Mouse (Mus musculus) embryonic facial prominence, embryonic 11.5 days (tissue): ENCODE measurements around the gene Bmp2k. TPM values are rescaled to one million over a fixed set of nuclear protein-coding genes. Genes with fewer than 3 reads are reported as not detected.

Source experiments
- ATAC-seq: fragments of 200-750 bp; cut with Nextera tagmentation; replicated peaks from 2 replicates; pipeline ENCODE4 v1.8.0; 2017; ENCODE audit warnings: low read depth; ENCODE audit not compliant: insufficient number of reproducible peaks, low FRiP score, low TSS enrichment
- DNase-seq: peaks from one replicate; pipeline ENCODE4 v3.0.0-alpha.2; 2015; ENCODE audit warnings: low spot score
- H3K27ac ChIP-seq: fragments of 300-500 bp; sonication (generic); replicated peaks from 2 replicates; pipeline ENCODE4 v1.5.1; 2014; ENCODE audit warnings: mild to moderate bottlenecking, low read depth, low read length, control low read depth
- H3K27me3 ChIP-seq: fragments of 300-500 bp; sonication (generic); 2 replicates; pipeline ENCODE4 v1.6.1; 2014; ENCODE audit warnings: mild to moderate bottlenecking, low read length, moderate library complexity, mixed read lengths; ENCODE audit not compliant: control insufficient read depth, insufficient read depth
- H3K36me3 ChIP-seq: fragments of 300-500 bp; sonication (generic); replicated peaks from 2 replicates; pipeline ENCODE4 v1.6.1; 2014; ENCODE audit warnings: low read depth, mild to moderate bottlenecking, low read length, moderate library complexity, mixed read lengths; ENCODE audit not compliant: control insufficient read depth, insufficient read depth
- H3K4me1 ChIP-seq: fragments of 300-500 bp; sonication (generic); 2 replicates; pipeline ENCODE4 v1.6.1; 2014; ENCODE audit warnings: low read length, mixed read lengths; ENCODE audit not compliant: control insufficient read depth, insufficient read depth
- H3K4me2 ChIP-seq: fragments of 300-500 bp; sonication (generic); 2 replicates; pipeline ENCODE4 v1.6.1; 2014; ENCODE audit warnings: low read depth, mild to moderate bottlenecking, control low read depth, low read length, moderate library complexity
- H3K4me3 ChIP-seq: fragments of 300-500 bp; sonication (generic); 2 replicates; pipeline ENCODE4 v1.5.1; 2014; ENCODE audit warnings: low read depth, low read length, control low read depth
- H3K9ac ChIP-seq: fragments of 300-500 bp; sonication (generic); replicated peaks from 2 replicates; pipeline ENCODE4 v1.6.1; 2014; ENCODE audit warnings: mild to moderate bottlenecking, control low read depth, low read length
- H3K9me3 ChIP-seq: fragments of 300-500 bp; sonication (generic); replicated peaks from 2 replicates; pipeline ENCODE4 v1.6.1; 2016; ENCODE audit warnings: mild to moderate bottlenecking, low read length, inconsistent platforms, mixed read lengths; ENCODE audit not compliant: control insufficient read depth
- WGBS: fragments of 180-500 bp; shearing (Covaris S2); extraction: QIAGEN DNeasy Blood & Tissue Kit; methylation state at CpG from one replicate; pipeline ENCODE4 v1.1.7; 2014; 5-methylcytosine and 5-hydroxymethylcytosine counted together
- polyA plus RNA-seq: library from polyadenylated mRNA; unstranded; fragments of >200 nt; fragmentation: Nextera tagmentation; extraction: Ambion mirVana; gene quantifications from 2 replicates; pipeline ENCODE4 v1.2.1, GENCODE M21; 2014

Bmp2k gene
- polyA plus RNA-seq, 1 experiment from 2014 or later: 11.1 TPM

DNA sequence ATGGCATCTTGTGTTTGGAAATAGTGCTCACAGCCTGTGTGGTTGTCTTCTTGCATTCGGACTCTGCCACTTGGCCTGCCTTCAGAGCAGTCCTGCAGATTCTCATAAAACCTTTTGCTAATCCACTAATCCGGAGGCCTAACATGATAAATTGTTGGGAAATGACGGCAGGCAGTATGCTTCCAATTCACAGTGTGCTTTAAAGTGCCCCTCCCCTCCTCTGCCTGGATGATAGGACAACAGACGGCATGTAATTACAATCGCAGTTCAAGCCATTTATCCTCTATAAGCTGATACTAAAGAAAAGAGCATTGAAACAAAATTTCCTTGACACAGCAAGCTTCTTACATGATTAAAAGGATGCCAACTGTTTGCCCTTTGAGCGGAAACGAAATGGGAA is 80.2 kb downstream of the Bmp2k start:
- Histone ChIP-seq H3K36me3 (no peaks in the 10 kb centered on the region), H3K4me3 (no peak overlapping the region), H3K9me3 (no peaks in the 10 kb centered on the region), H3K9ac (no peak overlapping the region), H3K4me2 (no peak overlapping the region), H3K27ac (no peak overlapping the region), H3K27me3 (no peaks in the 10 kb centered on the region), H3K4me1 (no peaks in the 10 kb centered on the region)
- no peak for ATAC-seq
- no peak for DNase-seq
- 79% methylated on average over 7 of the region's 7 CpGs for WGBS

DNA sequence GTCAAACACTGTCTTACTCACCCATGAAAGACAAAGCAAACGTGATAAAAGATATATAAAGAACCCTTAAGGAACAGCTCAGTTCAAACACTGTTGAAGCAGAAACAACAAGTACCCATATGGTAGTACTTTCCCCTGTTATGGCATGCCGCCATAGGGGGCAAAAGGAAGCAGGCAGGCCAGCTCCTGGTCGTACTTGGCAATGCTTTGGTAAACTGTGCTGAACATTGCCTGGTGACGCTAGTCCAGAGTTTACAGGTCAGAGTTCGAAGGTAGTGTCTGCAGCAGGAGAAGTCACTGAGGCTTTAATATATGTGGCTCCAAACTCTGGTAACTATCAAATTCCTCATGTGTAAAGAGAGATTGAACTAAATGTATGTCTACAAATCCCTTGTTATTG is 81.2 kb downstream of the Bmp2k start:
- Histone ChIP-seq H3K9me3 (no peaks in the 10 kb centered on the region), H3K36me3 (no peaks in the 10 kb centered on the region), H3K4me3 (no peak overlapping the region), H3K4me1 (no peaks in the 10 kb centered on the region), H3K27ac (no peak overlapping the region), H3K9ac (no peak overlapping the region), H3K27me3 (no peaks in the 10 kb centered on the region), H3K4me2 (no peak overlapping the region)
- ATAC-seq (no peak), DNase-seq (no peak)
- WGBS: 62% methylated on average over 5 of the region's 5 CpGs

DNA sequence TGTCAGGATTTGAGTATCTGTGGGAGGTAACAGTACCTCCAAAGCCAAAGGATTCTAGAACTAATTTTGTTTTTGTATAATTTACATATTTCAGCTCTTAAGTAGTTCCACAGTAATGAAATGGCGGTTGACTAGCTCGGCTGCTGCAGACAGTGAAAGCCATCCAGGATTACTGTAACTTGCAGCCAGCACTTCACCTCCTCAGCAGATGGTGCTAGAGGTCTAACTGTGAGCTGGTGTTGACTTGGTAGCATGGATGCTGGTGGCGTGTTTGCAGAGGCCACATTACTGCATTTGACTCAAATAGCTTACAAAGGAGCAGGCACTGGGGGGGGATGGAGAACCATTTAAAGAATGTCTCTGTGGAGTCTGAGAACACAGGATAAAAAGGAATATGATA is 84.0 kb downstream of the Bmp2k start:
- Histone ChIP-seq H3K4me2 (no peak overlapping the region), H3K27ac (no peak overlapping the region), H3K27me3 (no peaks in the 10 kb centered on the region), H3K36me3 (no peaks in the 10 kb centered on the region), H3K9me3 (no peaks in the 10 kb centered on the region), H3K4me1 (no peaks in the 10 kb centered on the region), H3K4me3 (no peak overlapping the region), H3K9ac (no peak overlapping the region)
- WGBS: 74% methylated on average over 3 of the region's 3 CpGs
- DNase-seq (no peak), ATAC-seq (no peak)

DNA sequence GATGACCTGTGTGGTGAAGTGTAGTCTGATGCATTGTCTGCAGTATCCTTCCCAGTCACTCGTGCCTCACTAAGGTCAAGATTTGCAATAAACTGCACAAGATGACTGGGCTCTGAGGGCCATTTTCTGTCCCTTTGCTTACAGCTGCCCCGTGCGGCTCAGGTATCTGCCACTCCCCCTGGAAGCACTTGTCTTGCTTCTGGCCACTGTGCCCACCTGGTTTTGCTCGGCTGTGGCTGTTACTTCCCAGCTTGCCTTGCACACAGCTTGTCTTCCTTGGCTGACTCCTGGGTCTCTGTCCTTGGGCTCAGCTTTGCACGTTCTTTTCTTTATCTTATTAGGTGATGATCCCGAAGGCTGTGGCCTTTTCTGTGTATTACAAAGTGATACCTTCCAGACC is 86.2 kb downstream of the Bmp2k start:
- Histone ChIP-seq H3K36me3 (no peaks in the 10 kb centered on the region), H3K27ac (no peak overlapping the region), H3K4me1 (no peaks in the 10 kb centered on the region), H3K4me2 (no peak overlapping the region), H3K4me3 (no peak overlapping the region), H3K9me3 (no peaks in the 10 kb centered on the region), H3K27me3 (no peaks in the 10 kb centered on the region), H3K9ac (no peak overlapping the region)
- no peak for ATAC-seq
- 81% methylated on average over 6 of the region's 6 CpGs for WGBS
- no peak for DNase-seq

DNA sequence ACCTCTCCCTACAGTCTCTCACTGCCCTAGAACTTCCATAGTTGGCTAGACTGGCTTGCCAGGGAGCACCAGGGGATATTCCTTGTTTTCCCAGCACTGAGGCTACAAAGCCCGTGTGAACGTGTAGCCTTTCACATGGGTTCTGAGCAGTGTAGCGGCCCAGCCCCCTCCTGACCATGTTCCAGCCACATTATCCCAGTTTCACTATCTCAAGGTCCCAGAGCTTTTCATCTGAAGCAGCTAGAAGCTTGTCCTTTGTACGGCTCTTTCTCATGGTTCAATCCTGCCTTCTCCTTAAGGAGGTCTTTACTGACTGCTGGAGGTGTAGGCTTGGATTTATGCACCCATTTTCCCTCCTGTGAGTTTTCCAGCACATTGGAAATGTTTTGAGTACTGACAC is 87.1 kb downstream of the Bmp2k start:
- no peak overlapping the region for H3K27ac ChIP-seq
- 93% methylated on average over 4 of the region's 4 CpGs for WGBS

DNA sequence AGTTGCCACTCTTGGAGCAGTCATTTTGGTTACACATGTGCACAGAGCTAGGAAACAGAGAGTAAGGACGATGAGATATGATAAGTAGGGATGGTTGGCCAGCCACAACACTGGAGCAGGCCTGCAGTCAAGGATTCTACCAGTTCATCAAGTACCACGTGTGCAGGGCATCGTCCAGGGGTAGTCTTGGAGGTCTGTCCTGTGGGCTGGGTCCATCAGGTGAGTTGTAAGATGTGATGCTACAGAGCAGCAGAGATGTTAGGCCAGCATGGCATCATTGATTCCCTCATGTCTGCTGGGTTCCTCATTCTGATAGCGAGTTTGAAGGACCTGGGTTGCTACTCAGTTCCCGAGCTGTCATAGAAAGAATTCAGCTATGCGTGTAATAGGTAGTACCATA is 87.6 kb downstream of the Bmp2k start:
- H3K27ac ChIP-seq: no peak overlapping the region
- no peaks in the 10 kb centered on the region for H3K4me1 ChIP-seq
- DNase-seq (no peak), ATAC-seq (no peak)
- H3K9ac ChIP-seq: no peak overlapping the region
- no peak overlapping the region for H3K4me3 ChIP-seq
- no peak overlapping the region for H3K4me2 ChIP-seq
- H3K9me3 ChIP-seq: no peaks in the 10 kb centered on the region
- H3K27me3 ChIP-seq: no peaks in the 10 kb centered on the region
- H3K36me3 ChIP-seq: no peaks in the 10 kb centered on the region
- WGBS: 91% methylated on average over 6 of the region's 6 CpGs

More for the DNA sequence above, 87.1 kb downstream of the Bmp2k start:
- H3K9ac ChIP-seq: no peak overlapping the region
- no peak overlapping the region for H3K4me2 ChIP-seq
- H3K4me1 ChIP-seq: no peaks in the 10 kb centered on the region
- no peak overlapping the region for H3K4me3 ChIP-seq
- H3K27me3 ChIP-seq: no peaks in the 10 kb centered on the region
- no peaks in the 10 kb centered on the region for H3K36me3 ChIP-seq
- ATAC-seq (no peak), DNase-seq (no peak)
- H3K9me3 ChIP-seq: no peaks in the 10 kb centered on the region

GRCm38 (mm10) chr5:97087030-97087630 is 89.6 kb downstream of the Bmp2k start:
- no peaks in the 10 kb centered on the region for H3K4me1 ChIP-seq
- no peak overlapping the region for H3K4me2 ChIP-seq
- no peaks in the 10 kb centered on the region for H3K36me3 ChIP-seq
- H3K4me3 ChIP-seq: no peak overlapping the region
- H3K27ac ChIP-seq: no peak overlapping the region
- WGBS: 92% methylated on average over 24 of the region's 24 CpGs
- H3K27me3 ChIP-seq: no peaks in the 10 kb centered on the region
- no peak overlapping the region for H3K9ac ChIP-seq
- ATAC-seq (no peak), DNase-seq (no peak)
- no peaks in the 10 kb centered on the region for H3K9me3 ChIP-seq

- no peak for DNase-seq
- no peaks in the 10 kb centered on the region for H3K36me3 ChIP-seq
These were observed 90.3 kb downstream of the Bmp2k start for GRCm38 (mm10) chr5:97087746-97088145.

More at GRCm38 (mm10) chr5:97087746-97088145, 90.3 kb downstream of the Bmp2k start:
- WGBS: 94% methylated on average over 16 of the region's 16 CpGs
- Histone ChIP-seq H3K9ac (no peak overlapping the region), H3K27me3 (no peaks in the 10 kb centered on the region), H3K4me3 (no peak overlapping the region), H3K4me2 (no peak overlapping the region), H3K27ac (no peak overlapping the region), H3K9me3 (no peaks in the 10 kb centered on the region), H3K4me1 (no peaks in the 10 kb centered on the region)
- no peak for ATAC-seq
